16 mouse cellular contexts compared by ENCODE assay signal in genomic region chr1:154062666-154063065, GRCm38 (mm10).
DNase-seq lines count a peak whose midpoint lies in the region; ATAC-seq and TF ChIP-seq lines count a peak whose summit lies in the region.
"Had no signal": no experiment of that assay in that cellular context is flagged by ENCODE, and none has a peak within 500 bp of the region (broad histone marks: within the 10 kb centered on the region; RNA-seq: fewer than 3 reads in every experiment).

No protein-coding gene starts in this region.

- H3K4me3 ChIP-seq in gastrocnemius, adult 2 months = no peak overlapping the region
- no peak overlapping the region; the same call in 1 of the 2 replicates for H3K4me3 ChIP-seq in bone marrow macrophage, adult 2 months (ENCODE audit: insufficient read depth, low read length)
- H3K4me3 ChIP-seq in limb, embryonic 10.5 days = no peak overlapping the region
- H3K4me3 ChIP-seq: forebrain, embryonic 12.5 days; heart, adult 2 months; hindbrain, embryonic 12.5 days had no signal

- peak overlapping the region; percentile 73 for H3K27ac ChIP-seq in gastrocnemius, adult 2 months
- H3K27ac ChIP-seq in bone marrow macrophage, adult 2 months (ENCODE audit: insufficient read depth, low read depth, low read length) = peak overlapping the region; percentile 62
- no peak overlapping the region for H3K27ac ChIP-seq in limb, embryonic 10.5 days
- H3K27ac ChIP-seq: forebrain, embryonic 12.5 days; heart, adult 2 months; hindbrain, embryonic 12.5 days had no signal

- H3K36me3 ChIP-seq in limb, embryonic 10.5 days = no peaks in the 10 kb centered on the region
- H3K36me3 ChIP-seq: forebrain, embryonic 12.5 days; hindbrain, embryonic 12.5 days had no signal

- no peaks in the 10 kb centered on the region for H3K9me3 ChIP-seq in limb, embryonic 10.5 days (replicated peaks)
- H3K9me3 ChIP-seq: forebrain, embryonic 12.5 days; hindbrain, embryonic 12.5 days had no signal

- no peaks in the 10 kb centered on the region for H3K27me3 ChIP-seq in limb, embryonic 10.5 days (ENCODE audit: low read depth, poor library complexity, severe bottlenecking)
- H3K27me3 ChIP-seq: forebrain, embryonic 12.5 days; hindbrain, embryonic 12.5 days had no signal

- H3K4me1 ChIP-seq in bone marrow macrophage, adult 2 months (ENCODE audit: control insufficient read depth, insufficient read depth, low read length) = peaks cover 46% of the 10 kb centered on the region
- H3K4me1 ChIP-seq in limb, embryonic 10.5 days = no peaks in the 10 kb centered on the region
- H3K4me1 ChIP-seq: forebrain, embryonic 12.5 days; hindbrain, embryonic 12.5 days had no signal

- TF ChIP-seq POLR2A in bone marrow macrophage, adult 2 months (IDR thresholded peaks at IDR 0.05; ENCODE audit: borderline replicate concordance, low read depth, low read length) = no peak

- 87% methylated on average over 7 of the region's 7 CpGs for WGBS in limb, embryonic 10.5 days

- peak; percentile 44 for DNase-seq in gastrocnemius, adult 2 months
- no peak for DNase-seq in gastrocnemius, postnatal 4 days (ENCODE audit: low spot score in 2 of 2)
- DNase-seq in lung, postnatal 4 days = peak; percentile 14 to 28
- no peak for DNase-seq in limb, embryonic 10.5 days (ENCODE audit: low spot score)
- no peak for DNase-seq in spleen, adult 18-20 months
- DNase-seq: cerebellum, adult 9-10 months; kidney, adult 2 months; kidney, postnatal 25 days; liver; liver, postnatal 0 days; thymus, postnatal 25 days had no signal

- intact Hi-C loops in gastrocnemius, adult 2 months (cut with DNase I) = no loop called here

- no peak for TF ChIP-seq CTCF in gastrocnemius, adult 2 months (IDR thresholded peaks at IDR 0.05)
- TF ChIP-seq CTCF in bone marrow macrophage, adult 2 months (IDR thresholded peaks at IDR 0.05; ENCODE audit: low read depth, low read length) = no peak

- 0 out of 2 replicates have a peak, but pooled peaks have one; percentile 15 for ATAC-seq in common myeloid progenitor, adult 5-6 weeks (replicated peaks; ENCODE audit: low read depth, poor library complexity, severe bottlenecking)
- ATAC-seq: liver, postnatal 0 days had no signal

Comparison
In these comparisons a context has a peak if more than half of its experiments do, and no peak if none do; other contexts are left out.
1. DNase-seq: peak in gastrocnemius, adult 2 months (single experiment) and lung, postnatal 4 days (2 of 2); none in gastrocnemius, postnatal 4 days (0 of 2), limb, embryonic 10.5 days (single experiment) and spleen, adult 18-20 months (0 of 2).